Mouse (Mus musculus): ENCODE measurements around the gene Dhx58. TPM values are rescaled to one million over a fixed set of nuclear protein-coding genes. Genes with fewer than 3 reads are reported as not detected.

Gene Dhx58
- 2.4 TPM for polyA plus RNA-seq (2015; fragmentation: Illumina TruSeq; extraction: RNeasy Lipid Tissue Mini Kit (QIAGEN cat#74804); ENCODE audit: low read depth, low replicate concordance)

DNA sequence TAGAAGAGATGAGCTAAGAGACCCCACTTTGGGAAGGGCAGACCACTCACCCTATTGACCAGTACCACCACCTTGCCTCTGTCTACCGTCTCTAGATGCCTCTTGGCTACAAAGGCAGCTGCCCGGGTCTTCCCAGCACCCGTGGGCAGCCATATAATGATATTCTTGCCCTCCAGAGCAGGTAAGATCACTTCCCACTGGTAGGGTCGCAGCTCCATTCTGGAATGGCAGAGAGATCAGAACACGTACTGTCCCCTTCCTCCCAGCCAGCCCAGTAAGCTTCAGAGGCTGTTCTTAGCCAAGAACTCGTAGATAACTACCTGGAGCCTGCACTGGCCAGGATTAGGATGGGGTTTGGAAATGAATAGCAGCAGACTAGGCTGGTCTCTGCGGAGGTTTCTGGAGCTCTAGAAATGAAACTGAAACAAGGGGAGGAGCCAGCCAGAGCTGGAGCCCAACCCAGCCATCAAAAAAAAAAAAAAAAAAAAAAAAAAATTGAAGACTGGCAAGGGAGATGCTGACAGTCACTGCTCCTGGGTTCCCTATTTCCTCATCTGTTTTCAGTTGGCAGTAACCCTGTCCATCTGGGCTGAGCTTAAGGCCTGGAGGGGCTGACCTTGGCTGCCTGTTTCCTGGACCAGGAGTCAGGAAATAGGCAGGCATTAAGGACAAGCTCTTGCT is at the start of gene Dhx58:
Gene Dhx58, minus strand, starts transcription at position 421 of the 681 bp plus-strand sequence.

DNA sequence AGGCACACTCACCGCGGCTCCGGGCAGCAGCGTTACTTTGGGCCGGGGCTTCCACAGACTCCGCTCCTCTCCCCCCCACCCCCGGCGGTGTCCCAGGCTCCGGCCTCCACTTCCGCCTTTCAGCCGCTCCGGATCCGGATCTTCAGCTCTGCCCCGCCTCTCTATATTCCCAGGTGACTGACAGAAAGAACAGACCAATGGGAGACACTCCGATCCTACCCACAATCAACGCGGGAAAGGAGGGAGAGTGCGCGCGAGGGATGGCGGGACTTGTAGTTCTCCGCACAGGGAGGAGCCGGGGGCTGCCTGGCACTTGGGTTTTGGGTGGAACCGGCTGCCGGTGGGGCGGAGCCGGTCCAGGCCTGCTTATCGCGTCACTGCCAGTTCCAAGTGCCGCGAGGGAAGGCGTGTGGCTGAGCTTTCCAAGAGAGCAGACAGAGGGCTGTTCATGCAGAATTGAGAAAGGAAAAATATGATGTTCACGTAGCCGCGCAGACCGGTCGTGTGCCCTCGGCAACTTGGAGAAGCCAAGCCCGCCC is 34.1 kb upstream of the Dhx58 start, which contains the start of gene Rab5c:
Gene Rab5c, minus strand, starts transcription at position 150 of the 539 bp plus-strand sequence.

DNA sequence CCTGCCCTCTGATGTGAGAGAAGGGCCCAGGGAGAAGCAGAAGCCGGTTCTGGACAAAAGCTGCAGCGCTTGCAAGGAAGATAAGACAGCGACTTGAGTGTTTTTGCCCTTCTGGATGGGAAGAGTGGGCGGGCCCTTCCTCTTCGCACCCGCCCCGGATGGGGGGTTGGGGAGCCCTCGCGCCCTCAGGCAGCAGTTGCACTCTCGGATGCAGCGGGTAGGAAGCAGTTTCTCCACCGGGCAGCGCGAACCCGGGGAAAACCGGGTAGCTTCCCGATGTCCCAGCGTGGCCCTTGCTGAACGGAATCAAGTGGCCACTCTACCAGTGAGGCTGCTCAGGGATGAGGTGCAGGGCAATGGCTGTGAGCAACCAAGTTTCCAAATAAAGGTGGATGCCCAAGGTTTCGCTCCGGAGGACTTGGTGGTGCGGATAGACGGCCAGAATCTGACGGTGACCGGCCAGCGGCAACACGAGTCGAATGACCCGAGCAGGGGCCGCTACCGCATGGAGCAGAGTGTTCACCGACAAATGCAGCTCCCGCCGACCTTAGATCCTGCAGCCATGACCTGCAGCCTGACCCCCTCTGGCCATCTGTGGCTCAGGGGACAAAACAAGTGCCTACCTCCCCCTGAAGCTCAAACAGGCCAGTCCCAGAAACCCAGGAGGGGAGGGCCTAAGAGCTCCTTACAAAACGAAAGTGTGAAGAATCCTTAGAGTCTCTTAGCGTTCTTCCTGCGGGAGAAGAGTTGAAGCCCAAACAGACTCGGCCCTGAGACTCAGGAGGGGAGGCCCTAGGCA is 9.9 kb upstream of the Dhx58 start, which contains the start of gene Hspb9:
Gene Hspb9, plus strand, starts transcription at position 116 of the 799 bp plus-strand sequence.

DNA sequence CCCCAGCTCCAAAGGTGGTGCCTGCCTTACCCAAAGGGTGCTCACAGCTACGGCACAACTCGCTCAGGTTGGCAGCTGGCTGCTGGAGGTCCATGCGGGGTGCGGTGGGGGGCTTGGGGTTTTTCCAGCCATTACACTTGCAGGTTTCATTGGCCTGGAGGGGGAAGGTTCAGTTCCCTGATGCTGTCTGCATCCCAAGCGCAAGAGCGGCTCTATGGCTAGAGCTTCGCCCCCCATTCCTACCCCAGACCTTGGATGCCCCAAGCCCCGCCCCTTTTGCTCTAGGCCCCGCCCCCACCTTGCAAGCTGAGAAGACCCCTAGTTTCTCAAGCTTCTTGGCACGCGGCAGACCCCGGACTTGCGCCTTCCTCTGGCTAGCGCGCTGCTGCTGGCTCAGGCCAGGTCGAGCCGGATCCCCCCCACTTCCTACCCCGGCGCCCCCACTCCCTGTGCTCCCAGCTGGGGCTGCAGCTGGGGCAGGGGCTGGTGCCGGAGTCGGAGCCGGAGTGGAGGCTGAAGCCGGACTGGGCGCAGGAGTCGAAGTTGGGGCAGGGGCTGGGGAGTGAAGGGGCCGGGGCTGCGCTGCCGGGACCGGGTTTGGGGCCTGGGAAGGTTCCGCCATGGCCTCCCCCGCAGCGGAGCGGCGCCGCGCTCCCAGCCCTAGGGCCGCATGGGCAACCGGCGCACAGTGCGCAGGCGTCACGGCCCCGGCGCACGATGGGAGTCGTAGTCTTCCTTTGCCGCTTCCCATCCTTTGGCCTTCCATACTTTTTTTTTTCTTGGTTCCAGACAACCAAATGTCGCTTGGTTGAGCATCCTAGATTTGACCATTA is 7.9 kb upstream of the Dhx58 start, which contains the start of gene Kat2a:
Gene Kat2a, minus strand, starts transcription at position 683 of the 833 bp plus-strand sequence.

DNA sequence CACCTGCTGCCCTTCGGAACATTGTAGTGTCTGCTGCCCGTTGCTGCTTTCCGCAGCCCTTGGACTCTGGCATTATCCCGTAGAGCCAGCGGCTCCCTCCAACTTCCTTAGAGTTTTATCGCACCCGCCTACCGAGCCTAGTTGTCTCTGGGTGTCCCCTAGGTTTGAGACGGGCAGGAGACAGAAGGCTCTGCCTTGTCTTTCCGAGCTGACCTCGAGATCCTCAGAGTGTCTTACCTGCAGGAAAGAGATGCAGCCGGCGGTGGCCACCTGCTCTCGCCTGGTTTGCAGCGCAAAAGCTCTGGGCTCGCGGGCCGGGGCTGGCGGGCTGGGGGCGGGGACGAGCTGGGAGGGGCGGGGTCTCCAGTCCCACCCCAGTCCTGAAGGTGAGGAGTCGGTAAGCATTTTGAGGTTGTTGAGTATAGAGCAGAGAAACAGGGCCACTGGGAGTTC is 11.9 kb downstream of the Dhx58 start, which contains the start of gene Zfp385c:
Gene Zfp385c, minus strand, starts transcription at position 292 of the 453 bp plus-strand sequence.

Other genes starting within 250 kb of the Dhx58 start
- gene Klhl11, start 231.5 kb downstream of the Dhx58 start, polyA plus RNA-seq (2015; fragmentation: Illumina TruSeq; extraction: RNeasy Lipid Tissue Mini Kit (QIAGEN cat#74804); ENCODE audit: low read depth, low replicate concordance), result 23.5 TPM
- 113 TPM for gene Acly, start 176.3 kb downstream of the Dhx58 start, polyA plus RNA-seq (2015; fragmentation: Illumina TruSeq; extraction: RNeasy Lipid Tissue Mini Kit (QIAGEN cat#74804); ENCODE audit: low read depth, low replicate concordance)
- gene Ttc25, start 158.7 kb downstream of the Dhx58 start, polyA plus RNA-seq (2015; fragmentation: Illumina TruSeq; extraction: RNeasy Lipid Tissue Mini Kit (QIAGEN cat#74804); ENCODE audit: low read depth, low replicate concordance), result 1.7 TPM
- gene Cnp, start 129.4 kb downstream of the Dhx58 start, polyA plus RNA-seq (2015; fragmentation: Illumina TruSeq; extraction: RNeasy Lipid Tissue Mini Kit (QIAGEN cat#74804); ENCODE audit: low read depth, low replicate concordance), result 371 TPM
- gene Nkiras2, start 85.0 kb downstream of the Dhx58 start, polyA plus RNA-seq (2015; fragmentation: Illumina TruSeq; extraction: RNeasy Lipid Tissue Mini Kit (QIAGEN cat#74804); ENCODE audit: low read depth, low replicate concordance), result 12.7 TPM
- gene Dnajc7, start 84.1 kb downstream of the Dhx58 start, polyA plus RNA-seq (2015; fragmentation: Illumina TruSeq; extraction: RNeasy Lipid Tissue Mini Kit (QIAGEN cat#74804); ENCODE audit: low read depth, low replicate concordance), result 208 TPM
- gene Zfp385c, start 11.8 kb downstream of the Dhx58 start, polyA plus RNA-seq (2015; fragmentation: Illumina TruSeq; extraction: RNeasy Lipid Tissue Mini Kit (QIAGEN cat#74804); ENCODE audit: low read depth, low replicate concordance), result 0.42 TPM
- gene Kat2a, start 8.2 kb upstream of the Dhx58 start, polyA plus RNA-seq (2015; fragmentation: Illumina TruSeq; extraction: RNeasy Lipid Tissue Mini Kit (QIAGEN cat#74804); ENCODE audit: low read depth, low replicate concordance), result 53.7 TPM
- gene Hspb9, start 9.6 kb upstream of the Dhx58 start, polyA plus RNA-seq (2015; fragmentation: Illumina TruSeq; extraction: RNeasy Lipid Tissue Mini Kit (QIAGEN cat#74804); ENCODE audit: low read depth, low replicate concordance), result not detected
- gene Rab5c, start 33.9 kb upstream of the Dhx58 start, polyA plus RNA-seq (2015; fragmentation: Illumina TruSeq; extraction: RNeasy Lipid Tissue Mini Kit (QIAGEN cat#74804); ENCODE audit: low read depth, low replicate concordance), result 175 TPM
- 9.3 TPM for gene Kcnh4, start 55.7 kb upstream of the Dhx58 start, polyA plus RNA-seq (2015; fragmentation: Illumina TruSeq; extraction: RNeasy Lipid Tissue Mini Kit (QIAGEN cat#74804); ENCODE audit: low read depth, low replicate concordance)
- gene Hcrt, start 58.7 kb upstream of the Dhx58 start, polyA plus RNA-seq (2015; fragmentation: Illumina TruSeq; extraction: RNeasy Lipid Tissue Mini Kit (QIAGEN cat#74804); ENCODE audit: low read depth, low replicate concordance), result not detected
- gene Ghdc, start 66.7 kb upstream of the Dhx58 start, polyA plus RNA-seq (2015; fragmentation: Illumina TruSeq; extraction: RNeasy Lipid Tissue Mini Kit (QIAGEN cat#74804); ENCODE audit: low read depth, low replicate concordance), result 7.5 TPM
- gene Stat5b, start 146.5 kb upstream of the Dhx58 start, polyA plus RNA-seq (2015; fragmentation: Illumina TruSeq; extraction: RNeasy Lipid Tissue Mini Kit (QIAGEN cat#74804); ENCODE audit: low read depth, low replicate concordance), result 16.9 TPM
- 1.1 TPM for gene Stat5a, start 155.1 kb upstream of the Dhx58 start, polyA plus RNA-seq (2015; fragmentation: Illumina TruSeq; extraction: RNeasy Lipid Tissue Mini Kit (QIAGEN cat#74804); ENCODE audit: low read depth, low replicate concordance)
- 26.4 TPM for gene Stat3, start 235.3 kb upstream of the Dhx58 start, polyA plus RNA-seq (2015; fragmentation: Illumina TruSeq; extraction: RNeasy Lipid Tissue Mini Kit (QIAGEN cat#74804); ENCODE audit: low read depth, low replicate concordance)